Mouse (Mus musculus) hindbrain, embryonic 15.5 days (tissue): ENCODE measurements around the gene Znhit3. TPM values are rescaled to one million over a fixed set of nuclear protein-coding genes. Genes with fewer than 3 reads are reported as not detected.
A peak's percentile ranks its signal among the peaks of the same experiment; 100 is the strongest.

Experiments
- ATAC-seq: fragments of 200-750 bp; cut with Nextera tagmentation; 2 replicates; pipeline ENCODE4 v1.8.0; 2017; ENCODE audit warnings: low read depth, moderate number of reproducible peaks, moderate TSS enrichment; ENCODE audit not compliant: low FRiP score
- H3K27ac ChIP-seq: fragments of 300-500 bp; sonication (generic); replicated peaks from 2 replicates; pipeline ENCODE4 v1.5.1; 2015; ENCODE audit warnings: mild to moderate bottlenecking, inconsistent platforms
- H3K27me3 ChIP-seq: fragments of 300-500 bp; sonication (generic); 2 replicates; pipeline ENCODE4 v1.6.1; 2015; ENCODE audit warnings: control low read depth, inconsistent platforms
- H3K36me3 ChIP-seq: fragments of 300-500 bp; sonication (generic); 2 replicates; pipeline ENCODE4 v1.6.1; 2015; ENCODE audit warnings: control low read depth, inconsistent platforms
- H3K4me1 ChIP-seq: fragments of 300-500 bp; sonication (generic); replicated peaks from 2 replicates; pipeline ENCODE4 v1.6.1; 2015; ENCODE audit warnings: control low read depth, inconsistent platforms
- H3K4me2 ChIP-seq: fragments of 300-500 bp; sonication (generic); 2 replicates; pipeline ENCODE4 v1.6.1; 2015; ENCODE audit warnings: moderate library complexity, mild to moderate bottlenecking, inconsistent platforms
- H3K4me3 ChIP-seq: fragments of 300-500 bp; sonication (generic); 2 replicates; pipeline ENCODE4 v1.5.1; 2015; ENCODE audit warnings: mild to moderate bottlenecking, inconsistent platforms
- H3K9ac ChIP-seq: fragments of 300-500 bp; sonication (generic); 2 replicates; pipeline ENCODE4 v1.6.1; 2015; ENCODE audit warnings: inconsistent platforms
- H3K9me3 ChIP-seq: fragments of 300-500 bp; sonication (generic); 2 replicates; pipeline ENCODE4 v1.6.1; 2016; ENCODE audit warnings: control low read depth, inconsistent platforms
- WGBS: fragments of 180-500 bp; shearing (Covaris S2); methylation state at CpG from one replicate; pipeline ENCODE4 v1.1.7; 2015; 5-methylcytosine and 5-hydroxymethylcytosine counted together
- polyA plus RNA-seq: library from polyadenylated mRNA; unstranded; fragments of >200 nt; fragmentation: Nextera tagmentation; extraction: Ambion mirVana; gene quantifications from 2 replicates; pipeline ENCODE4 v1.2.1, GENCODE M21; 2015

Gene Znhit3
- polyA plus RNA-seq, 1 experiment from 2014 or later, result 67.9 TPM

- no peak overlapping the region for H3K27ac ChIP-seq
- no peaks in the 10 kb centered on the region for H3K36me3 ChIP-seq
- H3K9me3 ChIP-seq, result no peaks in the 10 kb centered on the region
- H3K27me3 ChIP-seq, result peaks cover 16% of the 10 kb centered on the region
- no peak overlapping the region for H3K4me3 ChIP-seq
- no peak for ATAC-seq
- 68% methylated on average over 2 of the region's 2 CpGs for WGBS
- H3K4me1 ChIP-seq, result peaks cover 4% of the 10 kb centered on the region
- no peak overlapping the region for H3K9ac ChIP-seq
- no peak overlapping the region for H3K4me2 ChIP-seq
Measured at GRCm38 (mm10) chr11:84952611-84953010, 36.4 kb upstream of the Znhit3 start.

DNA sequence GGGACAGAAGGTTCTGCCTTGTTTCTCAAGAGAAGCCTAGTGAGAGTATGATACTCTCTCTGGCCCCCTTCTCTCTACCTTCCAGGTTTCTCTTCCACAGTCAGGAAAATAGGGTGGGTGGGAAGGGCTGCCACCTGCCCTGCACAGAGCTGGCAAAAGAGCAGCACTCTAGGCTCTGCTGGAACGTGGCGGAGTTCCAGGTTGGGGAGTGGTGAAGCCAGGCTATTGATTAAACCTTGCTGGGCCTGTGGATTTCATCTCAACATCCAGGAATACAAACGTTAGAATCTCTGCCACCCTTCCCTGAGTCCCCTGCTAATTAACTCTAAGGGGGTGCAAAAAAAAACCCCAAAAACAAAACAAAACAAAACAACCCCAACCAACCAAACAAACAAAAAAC, 32.4 kb upstream of the Znhit3 start:
- Histone ChIP-seq H3K4me3 (no peak overlapping the region), H3K4me2 (no peak overlapping the region), H3K9ac (no peak overlapping the region), H3K9me3 (no peaks in the 10 kb centered on the region), H3K27ac (no peak overlapping the region), H3K4me1 (peaks cover 18% of the 10 kb centered on the region), H3K27me3 (0 out of 2 replicates have a peak, but pooled peaks cover 4% of the 10 kb centered on the region), H3K36me3 (no peaks in the 10 kb centered on the region)
- ATAC-seq, result no peak
- WGBS, result 45% methylated on average over 3 of the region's 3 CpGs

- no peak overlapping the region for H3K9ac ChIP-seq
- no peak overlapping the region for H3K4me3 ChIP-seq
- no peak for ATAC-seq
- 0 out of 2 replicates have a peak, but pooled peaks cover 4% of the 10 kb centered on the region for H3K27me3 ChIP-seq
- no peak overlapping the region for H3K27ac ChIP-seq
- no peaks in the 10 kb centered on the region for H3K9me3 ChIP-seq
- H3K4me2 ChIP-seq, result no peak overlapping the region
- no peaks in the 10 kb centered on the region for H3K36me3 ChIP-seq
- 38% methylated on average over 3 of the region's 3 CpGs for WGBS
- H3K4me1 ChIP-seq, result peaks cover 19% of the 10 kb centered on the region
Measured at GRCm38 (mm10) chr11:84948114-84948513, 31.9 kb upstream of the Znhit3 start.

- H3K27me3 ChIP-seq, result 0 out of 2 replicates have a peak, but pooled peaks cover 4% of the 10 kb centered on the region
- H3K36me3 ChIP-seq, result no peaks in the 10 kb centered on the region
- no peak overlapping the region for H3K9ac ChIP-seq
- H3K4me1 ChIP-seq, result peaks cover 19% of the 10 kb centered on the region
- ATAC-seq, result no peak
- 45% methylated on average over 6 of the region's 6 CpGs for WGBS
- H3K4me2 ChIP-seq, result no peak overlapping the region
- no peak overlapping the region for H3K4me3 ChIP-seq
- H3K9me3 ChIP-seq, result no peaks in the 10 kb centered on the region
- H3K27ac ChIP-seq, result peak overlapping the region; percentile 0; the same call in 1 of the 2 replicates
Measured at GRCm38 (mm10) chr11:84947206-84947605, 31.0 kb upstream of the Znhit3 start.

GRCm38 (mm10) chr11:84945841-84946240, 29.7 kb upstream of the Znhit3 start:
- WGBS, result 74% methylated on average over 3 of the region's 3 CpGs
- no peak for ATAC-seq

DNA sequence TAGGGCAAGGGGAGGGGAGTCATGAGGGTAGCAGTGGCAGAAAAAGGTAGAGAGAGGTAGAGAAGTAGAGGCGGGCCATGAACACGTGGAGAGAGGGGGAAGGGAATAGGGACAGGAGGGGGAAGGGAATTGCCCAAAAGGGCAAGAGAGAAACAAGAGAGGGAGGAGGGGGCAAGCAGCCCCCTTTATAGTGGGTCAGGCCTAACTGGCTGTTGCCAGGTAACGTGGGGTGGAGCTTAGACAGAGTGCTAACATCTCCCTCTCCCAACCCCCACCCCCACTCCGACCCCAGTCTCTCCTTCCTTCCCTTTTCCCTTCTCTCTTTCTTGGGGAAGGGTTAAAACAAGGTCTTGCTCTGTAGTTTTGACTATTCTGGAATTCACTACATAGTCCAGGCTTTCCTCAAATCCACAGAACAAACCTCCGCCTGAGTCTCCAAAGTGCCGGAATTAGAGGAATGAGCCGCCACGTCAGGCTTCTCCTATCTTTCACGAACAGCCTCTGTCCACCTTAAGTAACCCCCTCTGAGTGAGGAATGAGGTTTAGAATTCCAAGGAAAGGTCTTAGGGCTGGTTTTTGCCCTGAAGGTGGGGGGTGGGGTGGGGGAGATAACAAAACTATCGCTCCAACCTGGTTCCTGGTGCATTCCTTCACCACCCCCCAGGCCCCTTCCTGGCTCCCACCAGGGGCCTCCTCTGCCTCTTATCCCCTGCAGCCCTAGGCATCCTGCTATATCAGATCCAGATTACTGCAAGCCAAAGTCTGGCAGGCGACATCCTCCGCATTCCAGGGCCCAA, 28.7 kb upstream of the Znhit3 start:
- peaks cover 24% of the 10 kb centered on the region for H3K4me1 ChIP-seq
- WGBS, result 8% methylated on average over 12 of the region's 12 CpGs
- ATAC-seq, result no peak
- H3K36me3 ChIP-seq, result no peaks in the 10 kb centered on the region
- H3K4me3 ChIP-seq, result no peak overlapping the region
- no peaks in the 10 kb centered on the region for H3K9me3 ChIP-seq
- H3K4me2 ChIP-seq, result 0 out of 2 replicates have a peak overlapping the region, but pooled peaks have one; percentile 3
- 0 out of 2 replicates have a peak, but pooled peaks cover 4% of the 10 kb centered on the region for H3K27me3 ChIP-seq
- no peak overlapping the region for H3K27ac ChIP-seq
- no peak overlapping the region for H3K9ac ChIP-seq

More at GRCm38 (mm10) chr11:84945841-84946240, 29.7 kb upstream of the Znhit3 start:
- H3K9ac ChIP-seq, result no peak overlapping the region
- no peaks in the 10 kb centered on the region for H3K36me3 ChIP-seq
- no peak overlapping the region for H3K27ac ChIP-seq
- no peak overlapping the region for H3K4me2 ChIP-seq
- peaks cover 19% of the 10 kb centered on the region for H3K4me1 ChIP-seq
- H3K27me3 ChIP-seq, result 0 out of 2 replicates have a peak, but pooled peaks cover 4% of the 10 kb centered on the region
- H3K4me3 ChIP-seq, result no peak overlapping the region
- no peaks in the 10 kb centered on the region for H3K9me3 ChIP-seq

DNA sequence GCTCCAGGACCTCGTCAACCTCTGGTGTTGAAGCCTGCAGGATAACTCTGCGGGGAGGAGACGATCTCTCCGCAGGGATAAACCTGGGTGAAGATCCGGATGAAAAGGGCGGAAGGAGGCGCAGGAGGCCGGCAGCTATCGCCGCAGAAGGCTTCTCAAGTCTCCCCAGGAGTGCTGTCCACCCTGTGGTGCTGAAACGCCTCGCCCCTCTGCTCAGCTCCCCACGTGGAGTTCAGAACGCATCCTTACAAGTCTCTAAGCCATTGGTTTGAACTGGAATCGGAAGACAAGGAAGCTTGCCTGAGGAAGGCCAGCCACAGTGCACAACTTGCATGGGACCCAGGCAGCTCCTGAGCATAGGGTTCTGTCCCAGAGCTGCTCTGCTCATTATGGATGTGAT, 27.8 kb upstream of the Znhit3 start:
- Histone ChIP-seq H3K4me3 (no peak overlapping the region), H3K36me3 (no peaks in the 10 kb centered on the region), H3K9me3 (no peaks in the 10 kb centered on the region), H3K27ac (no peak overlapping the region), H3K9ac (no peak overlapping the region), H3K27me3 (0 out of 2 replicates have a peak, but pooled peaks cover 4% of the 10 kb centered on the region), H3K4me1 (peaks cover 26% of the 10 kb centered on the region), H3K4me2 (peak overlapping the region; percentile 40)
- 3% methylated on average over 15 of the region's 15 CpGs for WGBS
- ATAC-seq, result no peak

DNA sequence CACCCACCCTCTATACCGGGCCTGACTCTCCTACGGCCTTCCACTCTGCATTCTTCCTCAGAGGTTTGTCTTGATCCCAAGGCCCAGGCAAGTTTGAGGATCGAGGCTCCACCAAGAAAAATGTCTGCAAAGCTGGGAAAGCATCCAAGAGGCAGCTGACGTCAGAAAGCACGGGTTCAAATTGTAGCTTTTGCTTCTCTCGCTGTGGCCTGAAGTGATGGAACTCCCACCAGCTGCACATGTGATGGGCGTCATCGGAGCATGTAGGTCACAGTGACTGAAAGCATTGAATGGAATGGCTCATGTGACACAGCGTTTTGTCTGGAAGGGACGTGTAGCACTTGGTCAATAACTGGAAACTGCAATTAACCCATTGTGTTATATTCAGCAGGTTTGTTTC, 24.0 kb upstream of the Znhit3 start:
- H3K36me3 ChIP-seq, result no peaks in the 10 kb centered on the region

DNA sequence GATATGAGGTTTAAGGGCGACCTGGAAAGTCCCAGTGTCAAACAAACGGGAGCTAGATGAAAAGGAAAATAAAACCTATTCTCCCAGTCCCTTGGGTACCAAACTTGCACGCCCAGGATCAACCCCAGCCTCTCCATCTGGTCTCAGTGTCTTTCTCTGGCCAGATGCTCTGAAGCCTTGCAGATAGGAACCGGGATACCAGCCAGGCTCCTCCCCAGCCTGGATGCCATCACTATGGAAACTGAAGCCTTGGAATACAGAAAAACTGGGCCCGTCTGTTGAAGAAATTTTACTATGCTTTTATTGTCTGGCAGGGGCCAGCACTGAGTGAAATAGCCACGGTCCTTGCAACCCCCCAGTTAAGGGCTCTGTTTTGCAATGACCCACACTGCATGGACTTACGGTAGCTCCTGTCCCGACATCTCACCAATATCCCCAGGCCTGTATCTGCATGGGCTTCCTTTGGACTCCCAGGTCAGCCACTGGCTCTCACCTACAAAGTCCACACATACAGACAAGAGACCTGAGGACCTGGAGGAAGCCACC, 23.4 kb upstream of the Znhit3 start:
- H3K9ac ChIP-seq, result no peak overlapping the region
- H3K27ac ChIP-seq, result peak overlapping the region; percentile 53; the same call in 1 of the 2 replicates
- H3K4me2 ChIP-seq, result no peak overlapping the region
- peak; percentile 77; the same call in 1 of the 2 replicates for ATAC-seq
- peaks cover 19% of the 10 kb centered on the region for H3K4me1 ChIP-seq
- H3K9me3 ChIP-seq, result no peaks in the 10 kb centered on the region
- H3K27me3 ChIP-seq, result 0 out of 2 replicates have a peak, but pooled peaks cover 4% of the 10 kb centered on the region
- 37% methylated on average over 8 of the region's 8 CpGs for WGBS
- no peak overlapping the region for H3K4me3 ChIP-seq
- H3K36me3 ChIP-seq, result no peaks in the 10 kb centered on the region

More for the DNA sequence above, 24.0 kb upstream of the Znhit3 start:
- Histone ChIP-seq H3K9me3 (no peaks in the 10 kb centered on the region), H3K9ac (no peak overlapping the region), H3K27me3 (0 out of 2 replicates have a peak, but pooled peaks cover 4% of the 10 kb centered on the region), H3K27ac (peak overlapping the region; percentile 53; the same call in 1 of the 2 replicates), H3K4me2 (no peak overlapping the region), H3K4me3 (no peak overlapping the region), H3K4me1 (peaks cover 23% of the 10 kb centered on the region)
- ATAC-seq, result no peak
- WGBS, result 56% methylated on average over 10 of the region's 10 CpGs

GRCm38 (mm10) chr11:84932261-84932660, 16.1 kb upstream of the Znhit3 start:
- 18% methylated on average over 6 of the region's 6 CpGs for WGBS
- H3K9ac ChIP-seq, result no peak overlapping the region
- no peak overlapping the region for H3K4me2 ChIP-seq
- no peak overlapping the region for H3K4me3 ChIP-seq
- no peaks in the 10 kb centered on the region for H3K4me1 ChIP-seq
- H3K27me3 ChIP-seq, result no peaks in the 10 kb centered on the region
- no peaks in the 10 kb centered on the region for H3K9me3 ChIP-seq
- no peak overlapping the region for H3K27ac ChIP-seq
- ATAC-seq, result no peak
- no peaks in the 10 kb centered on the region for H3K36me3 ChIP-seq

GRCm38 (mm10) chr11:84920981-84921380, 4.8 kb upstream of the Znhit3 start:
- no peak for ATAC-seq
- no peak overlapping the region for H3K9ac ChIP-seq
- no peaks in the 10 kb centered on the region for H3K27me3 ChIP-seq
- H3K9me3 ChIP-seq, result no peaks in the 10 kb centered on the region
- peaks cover 12% of the 10 kb centered on the region; the same call in 1 of the 2 replicates for H3K4me1 ChIP-seq
- H3K36me3 ChIP-seq, result no peaks in the 10 kb centered on the region
- H3K4me3 ChIP-seq, result no peak overlapping the region
- no peak overlapping the region for H3K27ac ChIP-seq
- WGBS, result 91% methylated on average over 8 of the region's 8 CpGs
- no peak overlapping the region for H3K4me2 ChIP-seq

DNA sequence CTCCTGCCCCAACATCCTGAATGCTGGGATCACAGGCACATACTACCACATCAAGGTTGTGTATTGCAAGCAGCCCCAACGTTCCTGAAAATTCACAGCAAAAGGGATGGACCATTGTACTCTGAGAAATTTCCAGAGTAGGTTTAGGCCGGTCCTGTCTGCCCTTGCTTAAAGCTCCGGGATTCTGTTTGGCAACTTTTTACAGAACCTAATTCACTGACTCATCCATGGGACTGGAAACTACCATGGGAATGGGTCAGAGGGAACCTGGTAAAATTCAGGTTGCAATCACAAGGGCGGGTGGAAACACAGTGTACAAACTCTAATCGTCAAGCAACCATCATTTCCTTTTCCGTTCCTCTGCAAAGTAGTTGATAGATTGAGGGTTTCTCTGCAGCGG, 3.8 kb upstream of the Znhit3 start:
- no peak for ATAC-seq
- WGBS, result 83% methylated on average over 7 of the region's 7 CpGs
- no peak overlapping the region for H3K9ac ChIP-seq
- no peak overlapping the region for H3K4me3 ChIP-seq
- H3K27ac ChIP-seq, result no peak overlapping the region
- H3K9me3 ChIP-seq, result no peaks in the 10 kb centered on the region
- no peaks in the 10 kb centered on the region for H3K27me3 ChIP-seq
- peaks cover 18% of the 10 kb centered on the region for H3K4me1 ChIP-seq
- H3K4me2 ChIP-seq, result no peak overlapping the region
- no peaks in the 10 kb centered on the region for H3K36me3 ChIP-seq
